Mouse (Mus musculus) intestine, embryonic 16.5 days (tissue): ENCODE measurements around the gene Arhgef11. TPM values are rescaled to one million over a fixed set of nuclear protein-coding genes. Genes with fewer than 3 reads are reported as not detected.

Source experiments
- ATAC-seq: fragments of 200-750 bp; cut with Nextera tagmentation; 2 replicates; pipeline ENCODE4 v1.8.0; 2017; ENCODE audit warnings: moderate TSS enrichment, moderate library complexity
- H3K27ac ChIP-seq: fragments of 300-500 bp; sonication (generic); 2 replicates; pipeline ENCODE4 v1.5.1; 2014; ENCODE audit warnings: mild to moderate bottlenecking, low read length
- H3K27me3 ChIP-seq: fragments of 300-500 bp; sonication (generic); replicated peaks from 2 replicates; pipeline ENCODE4 v1.6.1; 2014; ENCODE audit warnings: low read length, control low read depth, mixed read lengths; ENCODE audit not compliant: control insufficient read depth, insufficient read depth
- H3K36me3 ChIP-seq: fragments of 300-500 bp; sonication (generic); 2 replicates; pipeline ENCODE4 v1.6.1; 2014; ENCODE audit warnings: low read length, control low read depth; ENCODE audit not compliant: control insufficient read depth, insufficient read depth
- H3K4me1 ChIP-seq: fragments of 300-500 bp; sonication (generic); 2 replicates; pipeline ENCODE4 v1.6.1; 2014; ENCODE audit warnings: low read length, control low read depth, mixed read lengths; ENCODE audit not compliant: control insufficient read depth, insufficient read depth
- H3K4me2 ChIP-seq: fragments of 300-500 bp; sonication (generic); 2 replicates; pipeline ENCODE4 v1.6.1; 2014; ENCODE audit warnings: low read depth, low read length, control low read depth
- H3K4me3 ChIP-seq: fragments of 300-500 bp; sonication (generic); 2 replicates; pipeline ENCODE4 v1.5.1; 2014; ENCODE audit warnings: mild to moderate bottlenecking, low read length
- H3K9ac ChIP-seq: fragments of 300-500 bp; sonication (generic); 2 replicates; pipeline ENCODE4 v1.6.1; 2014; ENCODE audit warnings: low read depth, low read length
- H3K9me3 ChIP-seq: fragments of 300-500 bp; sonication (generic); 2 replicates; pipeline ENCODE4 v1.6.1; 2016; ENCODE audit warnings: low read length, control low read depth; ENCODE audit not compliant: control insufficient read depth
- WGBS: fragments of 180-500 bp; shearing (Covaris S2); extraction: QIAGEN DNeasy Blood & Tissue Kit; methylation state at CpG from one replicate; pipeline ENCODE4 v1.1.7; 2014; 5-methylcytosine and 5-hydroxymethylcytosine counted together
- polyA plus RNA-seq: library from polyadenylated mRNA; unstranded; fragments of >200 nt; fragmentation: Nextera tagmentation; extraction: Ambion mirVana; gene quantifications from 2 replicates; pipeline ENCODE4 v1.2.1, GENCODE M21; 2015

Gene Arhgef11
- polyA plus RNA-seq, 1 experiment from 2014 or later = 11.6 TPM

- no peak overlapping the region for H3K27ac ChIP-seq
- 90% methylated on average over 6 of the region's 6 CpGs for WGBS
- H3K4me1 ChIP-seq = no peaks in the 10 kb centered on the region
- H3K9ac ChIP-seq = no peak overlapping the region
- no peak overlapping the region for H3K4me2 ChIP-seq
- H3K9me3 ChIP-seq = no peaks in the 10 kb centered on the region
- H3K36me3 ChIP-seq = peaks cover 22% of the 10 kb centered on the region
- no peaks in the 10 kb centered on the region for H3K27me3 ChIP-seq
- H3K4me3 ChIP-seq = no peak overlapping the region
- ATAC-seq = no peak
These were observed 111.3 kb downstream of the Arhgef11 start for GRCm38 (mm10) chr3:87728696-87729095.

- Histone ChIP-seq H3K27ac (no peak overlapping the region), H3K4me3 (no peak overlapping the region), H3K4me2 (no peak overlapping the region), H3K36me3 (peaks cover 15% of the 10 kb centered on the region), H3K4me1 (no peaks in the 10 kb centered on the region), H3K27me3 (no peaks in the 10 kb centered on the region), H3K9ac (no peak overlapping the region), H3K9me3 (no peaks in the 10 kb centered on the region)
- WGBS = 79% methylated on average over 4 of the region's 4 CpGs
- ATAC-seq = no peak
These were observed 115.7 kb downstream of the Arhgef11 start for GRCm38 (mm10) chr3:87733098-87733497.

GRCm38 (mm10) chr3:87733984-87734761, 116.8 kb downstream of the Arhgef11 start:
- H3K4me2 ChIP-seq = no peak overlapping the region
- 80% methylated on average over 11 of the region's 11 CpGs for WGBS
- no peaks in the 10 kb centered on the region for H3K9me3 ChIP-seq
- peaks cover 15% of the 10 kb centered on the region for H3K36me3 ChIP-seq
- H3K27ac ChIP-seq = no peak overlapping the region
- H3K4me1 ChIP-seq = no peaks in the 10 kb centered on the region
- no peak for ATAC-seq
- H3K27me3 ChIP-seq = no peaks in the 10 kb centered on the region
- no peak overlapping the region for H3K9ac ChIP-seq
- H3K4me3 ChIP-seq = no peak overlapping the region

GRCm38 (mm10) chr3:87735335-87735734, 118.0 kb downstream of the Arhgef11 start:
- Histone ChIP-seq H3K9me3 (no peaks in the 10 kb centered on the region), H3K4me2 (no peak overlapping the region), H3K4me1 (no peaks in the 10 kb centered on the region), H3K36me3 (peaks cover 12% of the 10 kb centered on the region), H3K9ac (no peak overlapping the region), H3K27me3 (no peaks in the 10 kb centered on the region), H3K27ac (no peak overlapping the region), H3K4me3 (no peak overlapping the region)
- ATAC-seq = no peak
- WGBS = 63% methylated on average over 9 of the region's 9 CpGs

GRCm38 (mm10) chr3:87738906-87739305, 121.5 kb downstream of the Arhgef11 start:
- WGBS = 77% methylated on average over 5 of the region's 5 CpGs
- Histone ChIP-seq H3K4me3 (no peak overlapping the region), H3K27ac (no peak overlapping the region), H3K36me3 (peaks cover 10% of the 10 kb centered on the region), H3K4me1 (no peaks in the 10 kb centered on the region), H3K27me3 (no peaks in the 10 kb centered on the region), H3K4me2 (no peak overlapping the region), H3K9me3 (no peaks in the 10 kb centered on the region), H3K9ac (no peak overlapping the region)
- no peak for ATAC-seq

GRCm38 (mm10) chr3:87742013-87742412, 124.7 kb downstream of the Arhgef11 start:
- no peaks in the 10 kb centered on the region for H3K27me3 ChIP-seq
- H3K4me1 ChIP-seq = peaks cover 10% of the 10 kb centered on the region
- 72% methylated on average over 3 of the region's 3 CpGs for WGBS
- no peaks in the 10 kb centered on the region for H3K36me3 ChIP-seq
- H3K4me3 ChIP-seq = no peak overlapping the region
- ATAC-seq = no peak
- no peak overlapping the region for H3K4me2 ChIP-seq
- no peaks in the 10 kb centered on the region for H3K9me3 ChIP-seq
- no peak overlapping the region for H3K9ac ChIP-seq
- H3K27ac ChIP-seq = no peak overlapping the region

GRCm38 (mm10) chr3:87742735-87743134, 125.4 kb downstream of the Arhgef11 start:
- Histone ChIP-seq H3K9ac (no peak overlapping the region), H3K9me3 (no peaks in the 10 kb centered on the region), H3K36me3 (no peaks in the 10 kb centered on the region), H3K4me3 (no peak overlapping the region), H3K4me2 (no peak overlapping the region), H3K4me1 (peaks cover 10% of the 10 kb centered on the region), H3K27ac (no peak overlapping the region), H3K27me3 (no peaks in the 10 kb centered on the region)
- no peak for ATAC-seq
- WGBS = 86% methylated on average over 16 of the region's 16 CpGs

GRCm38 (mm10) chr3:87743927-87744326, 126.6 kb downstream of the Arhgef11 start:
- Histone ChIP-seq H3K27ac (no peak overlapping the region), H3K4me3 (no peak overlapping the region), H3K9me3 (no peaks in the 10 kb centered on the region), H3K9ac (no peak overlapping the region), H3K36me3 (0 out of 2 replicates have a peak, but pooled peaks cover under 1% of the 10 kb centered on the region), H3K4me1 (peaks cover 16% of the 10 kb centered on the region), H3K27me3 (no peaks in the 10 kb centered on the region), H3K4me2 (no peak overlapping the region)
- no peak for ATAC-seq
- WGBS = 83% methylated on average over 4 of the region's 4 CpGs

GRCm38 (mm10) chr3:87745036-87745659, 127.8 kb downstream of the Arhgef11 start:
- peak; percentile 35; the same call in 1 of the 2 replicates for ATAC-seq
- WGBS = 20% methylated on average over 18 of the region's 18 CpGs
- Histone ChIP-seq H3K4me2 (peak overlapping the region; percentile 42), H3K27ac (peak overlapping the region; percentile 71), H3K27me3 (no peaks in the 10 kb centered on the region), H3K4me1 (peaks cover 16% of the 10 kb centered on the region), H3K9me3 (no peaks in the 10 kb centered on the region), H3K4me3 (peak overlapping the region; percentile 23), H3K36me3 (peaks cover 9% of the 10 kb centered on the region; the same call in 1 of the 2 replicates), H3K9ac (peak overlapping the region; percentile 58)
